Mouse (Mus musculus) natural killer cell, adult 2 months (primary cell): Measurements from ENCODE around the gene Gm17651.

Experiments used
- DNase-seq, 2 experiments: peaks; one replicate each; pipeline ENCODE4 v3.0.0; 2022; ENCODE audit warnings: low spot score in 2 of 2

Gene Gm17651

DNA sequence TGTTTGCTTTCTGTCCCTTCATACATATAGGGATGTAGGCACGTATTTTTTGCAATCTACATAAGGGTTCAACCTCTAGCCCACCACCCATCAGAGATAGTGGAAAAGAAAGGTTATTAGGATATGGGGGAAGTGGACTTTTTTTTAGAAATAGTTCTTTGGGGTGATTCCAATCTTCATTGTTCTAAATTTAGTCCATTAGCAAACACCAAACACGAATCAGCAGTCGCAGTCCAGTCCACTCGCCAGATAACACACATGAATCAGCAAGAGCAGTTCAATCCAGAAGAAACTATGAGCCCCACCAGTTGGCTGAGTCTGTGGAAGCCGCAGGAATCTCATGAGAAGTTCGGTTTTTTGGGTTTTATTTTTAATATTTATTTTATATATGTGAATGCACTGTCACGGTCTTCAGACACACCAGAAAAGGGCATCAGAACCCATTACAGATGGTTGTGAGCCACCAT is at the start of gene Gm17651:
TSS of gene Gm17651 (minus strand) at position 51 of the 467 bp plus-strand sequence.
- DNase-seq: no peak

DNA sequence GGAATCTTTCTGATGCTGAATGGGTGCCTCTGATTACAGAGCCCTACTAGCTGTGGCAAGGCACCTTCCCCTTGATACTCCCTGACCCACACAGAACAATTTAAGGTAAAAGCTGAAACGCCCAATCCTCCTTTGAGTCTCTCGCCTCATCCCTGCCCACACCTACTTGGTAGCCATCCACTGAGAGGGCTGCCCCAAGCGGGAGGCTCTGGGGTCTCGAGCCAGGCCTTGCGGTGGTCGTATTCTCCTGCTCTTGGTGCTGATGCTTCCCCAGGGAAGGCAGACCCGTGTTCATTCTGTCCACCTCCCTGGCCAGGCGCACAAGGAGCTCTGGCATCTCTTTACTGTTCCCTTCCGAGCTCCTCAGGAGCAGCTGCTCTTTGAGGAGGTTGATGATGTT is 44.6 kb upstream of the Gm17651 start:
- DNase-seq: no peak

DNA sequence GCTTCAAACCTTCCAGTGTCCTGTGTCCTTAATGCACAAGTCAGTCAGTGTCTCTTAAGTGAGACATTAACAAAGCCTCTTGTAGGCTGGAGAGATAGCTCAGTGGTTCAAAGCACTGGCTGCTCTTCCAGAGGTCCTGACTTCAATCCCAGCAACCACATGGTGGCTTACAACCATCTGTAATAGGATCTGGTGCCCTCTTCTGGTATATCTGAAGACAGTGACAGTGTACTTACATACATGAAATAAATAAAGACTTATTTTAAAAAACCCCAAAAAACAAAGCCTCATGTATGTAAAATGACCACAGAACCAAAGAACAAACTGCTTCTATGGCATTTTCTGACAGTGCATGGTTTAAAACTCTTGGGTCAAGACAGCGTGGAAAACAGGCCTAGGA is 41.4 kb upstream of the Gm17651 start:
- no peak for DNase-seq

DNA sequence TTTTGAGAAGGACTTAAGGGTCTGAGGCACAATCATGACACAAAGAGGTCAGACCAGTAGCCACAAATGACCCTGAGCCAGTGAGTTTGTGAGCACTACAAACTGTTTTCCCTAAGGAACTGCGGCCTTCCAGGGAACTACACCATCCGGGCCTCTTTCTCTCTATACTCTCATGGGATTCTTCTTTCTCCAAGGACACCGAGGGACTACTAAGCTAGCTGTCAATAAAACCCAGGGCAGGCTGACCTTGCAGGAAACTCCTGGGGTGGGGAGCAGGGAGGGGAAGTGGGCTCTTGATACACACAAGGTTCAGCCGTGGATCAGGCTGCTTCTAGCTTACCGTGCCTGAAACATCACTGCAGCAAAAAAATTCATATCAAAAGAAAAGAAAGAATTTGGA is 36.4 kb upstream of the Gm17651 start:
- no peak for DNase-seq

DNA sequence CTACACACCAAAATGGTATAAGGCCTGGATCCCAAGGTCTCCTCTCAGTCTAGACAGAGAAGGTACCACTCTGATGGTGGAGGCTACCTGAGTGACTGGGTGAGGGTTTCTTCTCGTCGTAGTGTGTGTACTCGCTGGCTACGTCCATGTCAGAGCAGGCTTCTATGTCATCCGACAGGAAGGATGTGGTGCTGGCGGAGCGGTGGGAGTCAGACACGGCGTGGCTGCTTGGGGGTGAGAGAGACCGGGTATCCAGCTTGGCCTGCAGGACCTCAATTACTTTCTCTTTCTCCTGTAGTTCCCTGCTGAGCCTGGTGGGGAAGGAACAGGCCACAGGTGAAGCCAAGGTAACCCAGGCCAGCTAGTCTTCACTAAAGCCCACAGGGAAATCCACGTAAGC is 35.6 kb upstream of the Gm17651 start:
- no peak for DNase-seq

DNA sequence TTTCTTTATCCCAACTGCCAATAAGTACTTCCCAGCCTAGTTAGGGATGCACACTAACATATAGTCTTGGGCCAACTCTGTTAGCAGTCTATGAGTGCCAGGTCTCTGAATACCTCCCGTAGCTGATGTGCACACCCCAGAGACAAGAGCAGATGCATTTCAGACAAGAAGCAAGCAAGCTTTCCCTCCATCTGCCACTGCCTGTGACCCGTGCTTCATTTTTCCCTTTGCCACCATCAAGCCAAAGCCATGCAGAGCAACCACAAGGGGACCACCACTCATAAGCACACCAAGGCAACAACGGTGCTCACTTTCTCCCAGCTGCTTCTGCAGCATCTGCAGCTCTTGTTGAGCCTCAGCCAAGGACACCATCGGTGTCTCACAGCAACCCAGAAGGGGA is 32.1 kb upstream of the Gm17651 start:
- no peak for DNase-seq

DNA sequence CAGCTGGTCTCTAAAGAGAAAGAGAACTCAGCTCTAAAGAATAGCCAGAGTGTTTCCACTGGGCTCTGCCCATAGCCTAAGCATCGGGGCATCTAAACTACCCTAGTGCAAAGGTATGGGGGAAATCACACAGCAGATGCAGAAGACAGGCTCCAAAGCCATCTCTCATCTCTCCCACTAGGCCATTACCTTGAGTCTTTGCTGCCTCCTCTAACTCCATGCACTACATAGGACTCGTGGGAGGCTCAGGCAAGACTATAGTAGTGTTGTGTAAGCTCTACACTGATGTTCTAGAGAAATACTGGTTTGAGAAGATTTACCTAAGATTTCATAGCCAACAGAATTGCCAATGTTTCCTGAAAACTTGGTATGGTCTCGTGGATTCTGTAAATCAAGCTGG is 31.0 kb upstream of the Gm17651 start:
- no peak for DNase-seq

DNA sequence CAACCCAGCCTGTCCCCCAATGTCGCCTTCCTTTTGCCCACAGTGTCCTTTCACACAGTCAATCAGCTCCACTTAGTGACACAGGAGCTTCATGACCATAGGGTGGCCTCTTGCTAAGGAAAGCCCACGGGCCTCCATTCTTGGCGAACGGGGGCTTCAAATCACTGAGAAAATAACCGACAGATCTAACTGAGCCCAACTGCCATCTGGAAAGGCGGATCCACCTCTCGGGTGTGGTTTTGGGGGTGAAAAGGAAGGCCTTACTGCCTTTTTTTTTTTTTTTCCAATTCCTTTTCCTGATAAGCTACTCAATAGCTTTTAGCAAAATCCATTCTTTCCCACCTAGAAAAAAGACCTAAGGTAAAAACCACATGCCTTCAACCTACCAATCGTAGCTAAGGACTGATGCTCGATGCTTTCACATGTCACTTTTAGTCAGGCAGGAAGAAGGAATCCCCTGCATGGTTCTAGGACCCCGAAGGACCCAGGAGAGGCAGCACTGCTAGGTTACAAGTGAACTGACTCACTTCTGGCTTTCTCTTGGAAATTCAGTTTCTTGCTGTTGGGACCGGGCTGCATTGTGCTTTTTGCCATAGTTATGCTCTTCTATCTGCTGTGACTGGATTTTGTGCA is 28.1 kb upstream of the Gm17651 start:
- DNase-seq: no peak

DNA sequence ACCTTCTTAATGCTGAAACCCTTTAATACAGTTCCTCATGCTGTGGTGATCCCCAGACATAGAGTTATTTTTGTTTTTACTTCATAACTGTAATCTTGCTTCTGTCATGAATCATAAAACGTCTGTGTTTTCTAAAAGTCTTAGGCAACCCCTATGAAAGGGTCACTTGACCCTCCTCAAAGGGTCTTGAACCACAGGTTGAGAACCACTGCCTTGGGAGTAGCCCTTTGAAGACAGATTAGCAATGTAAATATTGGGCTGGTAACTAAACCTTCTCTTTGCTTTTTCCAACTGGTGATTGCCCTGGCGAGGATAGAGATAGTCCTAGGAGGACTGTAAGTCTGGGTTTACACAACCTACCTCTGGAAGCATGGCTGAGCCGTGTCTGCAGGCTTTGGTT is 26.7 kb upstream of the Gm17651 start:
- no peak for DNase-seq

DNA sequence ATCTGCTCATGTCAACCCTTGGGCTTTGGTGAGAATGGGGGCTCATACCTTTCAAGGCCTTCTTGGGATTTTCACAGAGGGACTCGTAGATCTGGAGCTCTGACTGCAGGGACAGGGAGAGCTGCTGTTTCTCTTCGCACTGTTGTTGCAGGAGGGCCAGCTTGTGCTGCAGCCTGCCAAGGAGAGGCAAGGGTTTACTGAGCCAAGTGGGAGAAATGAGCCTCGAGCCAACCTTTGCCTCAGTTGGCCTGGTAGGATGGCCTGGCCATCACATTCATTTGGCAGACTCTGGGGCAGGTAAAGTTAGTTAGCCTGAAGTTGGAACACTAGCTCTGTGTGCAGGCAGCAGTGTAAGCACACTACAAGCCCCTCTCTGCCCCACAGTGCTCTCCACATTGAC is 24.6 kb upstream of the Gm17651 start:
- DNase-seq: no peak

DNA sequence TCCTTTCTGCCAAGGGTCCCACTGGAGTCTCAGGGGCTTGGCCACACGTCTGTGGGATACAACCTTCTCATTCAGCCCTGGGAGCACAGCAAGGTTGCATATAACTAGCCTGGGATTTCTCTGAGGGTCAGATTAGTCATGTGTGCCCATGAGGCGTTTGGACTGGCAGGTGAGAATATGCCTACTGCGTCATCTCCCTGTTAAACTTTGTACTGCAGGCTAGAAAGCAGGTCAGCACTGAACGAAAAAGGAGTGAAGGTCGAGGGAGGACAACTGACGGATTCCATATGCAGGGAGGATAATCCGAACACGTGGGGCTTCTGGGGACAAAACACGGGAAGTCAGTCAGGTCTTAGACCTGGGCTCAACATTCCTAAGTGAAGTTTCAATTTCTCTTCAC is 22.8 kb upstream of the Gm17651 start:
- no peak for DNase-seq

DNA sequence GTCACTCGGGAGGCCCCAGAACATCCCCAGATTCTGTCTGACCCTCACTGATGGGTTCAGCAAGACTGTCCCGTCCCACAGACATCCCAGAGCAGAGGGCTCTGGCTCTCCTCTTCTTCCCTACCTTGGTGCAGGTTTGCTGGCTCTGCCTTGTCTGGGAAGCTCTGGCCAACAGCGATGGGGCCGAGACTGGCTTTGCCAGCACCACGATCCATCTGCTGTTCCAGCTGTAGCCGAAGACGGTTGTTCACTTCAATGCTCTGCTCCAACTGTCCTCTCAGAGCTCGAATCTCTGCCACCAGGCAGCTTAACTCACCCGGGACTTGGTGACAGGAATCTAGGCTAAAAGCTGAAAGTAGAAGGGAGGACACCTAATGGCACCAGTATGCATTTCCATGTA is 22.4 kb upstream of the Gm17651 start:
- DNase-seq: no peak

DNA sequence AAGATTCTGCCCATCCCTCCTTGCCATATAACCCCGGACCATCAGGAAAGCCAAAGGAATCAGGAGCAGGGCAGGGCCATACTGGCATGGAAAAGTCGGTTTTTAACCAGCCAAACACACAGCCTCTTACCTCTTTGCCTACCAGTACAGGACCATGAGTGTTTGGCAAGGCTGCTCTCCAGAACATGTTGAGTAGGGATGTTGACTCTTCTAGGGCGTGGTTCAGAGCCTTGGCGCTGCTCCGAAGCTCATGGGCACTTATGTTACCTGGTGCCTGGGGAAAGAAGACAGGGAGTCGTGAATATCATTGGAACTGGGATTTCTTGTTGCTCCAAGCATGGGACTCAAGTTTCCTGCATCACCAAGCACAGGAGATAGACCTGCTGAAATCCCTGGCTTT is 19.3 kb upstream of the Gm17651 start:
- DNase-seq: no peak

DNA sequence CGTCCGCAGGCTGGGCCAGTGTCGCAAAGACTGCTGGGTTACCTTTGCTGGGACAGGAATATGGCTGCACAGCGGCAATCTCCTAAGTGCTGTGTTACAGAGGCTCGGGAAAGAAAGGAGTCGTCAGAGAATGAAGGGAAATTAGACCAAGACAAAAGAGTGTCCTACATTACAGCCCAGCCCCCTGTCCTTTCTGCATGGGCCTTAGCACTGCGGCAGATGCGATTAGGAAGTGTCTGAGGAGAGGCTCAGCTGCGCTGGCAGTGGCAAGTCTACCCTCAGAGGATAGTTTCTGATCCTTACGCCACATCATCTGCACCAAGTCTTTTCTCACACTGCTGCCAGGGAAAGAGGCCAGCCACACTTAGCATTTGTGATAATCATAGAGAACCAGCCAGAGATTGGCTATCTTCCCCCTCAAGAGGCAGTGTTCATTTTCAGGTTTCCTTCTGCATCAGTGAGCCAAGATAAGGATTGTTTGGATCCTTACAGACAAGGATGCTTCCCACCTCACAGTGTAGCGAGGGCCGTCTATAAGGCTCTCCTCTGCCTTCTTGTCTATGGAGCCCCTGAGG is 17.0 kb upstream of the Gm17651 start:
- no peak for DNase-seq

DNA sequence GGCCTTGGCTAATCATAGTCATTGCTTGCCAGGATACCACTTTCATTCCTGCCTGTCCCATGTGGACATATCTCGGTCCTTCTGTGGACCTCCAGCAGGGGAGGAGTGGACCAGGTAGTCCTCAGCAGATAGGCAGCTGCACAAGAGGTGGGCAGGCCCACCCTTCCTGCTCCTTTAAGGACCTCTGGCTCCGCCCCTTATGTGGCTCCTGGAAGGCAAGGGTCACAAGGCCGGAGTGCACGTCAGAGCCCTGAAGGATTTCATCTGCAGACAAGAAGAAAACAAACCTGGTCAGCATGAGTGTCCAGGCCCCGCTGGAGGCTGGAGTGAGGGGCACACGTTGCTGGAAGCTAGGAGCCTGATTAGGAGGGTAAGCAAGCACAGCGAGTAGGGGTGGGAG is 16.1 kb upstream of the Gm17651 start:
- no peak for DNase-seq

DNA sequence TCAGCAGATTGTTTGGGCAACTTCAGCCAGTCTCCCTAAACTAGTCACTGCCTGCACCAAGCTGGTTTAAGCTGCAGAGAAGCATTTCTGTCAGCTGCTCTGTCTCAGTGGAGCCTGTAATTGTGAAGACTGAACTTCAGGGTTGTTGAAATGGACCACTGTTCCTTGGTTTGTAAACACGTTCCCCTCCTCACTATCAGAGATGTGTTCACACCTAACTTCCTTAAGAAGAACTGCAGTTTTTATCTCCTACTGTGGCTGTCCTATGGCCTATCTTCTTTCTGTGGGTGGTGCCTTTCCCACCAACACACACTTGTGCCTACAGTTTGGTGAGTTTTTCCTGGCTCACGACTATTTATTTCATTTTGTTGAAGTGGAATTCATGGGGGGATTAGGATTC is 14.8 kb upstream of the Gm17651 start:
- DNase-seq: no peak

DNA sequence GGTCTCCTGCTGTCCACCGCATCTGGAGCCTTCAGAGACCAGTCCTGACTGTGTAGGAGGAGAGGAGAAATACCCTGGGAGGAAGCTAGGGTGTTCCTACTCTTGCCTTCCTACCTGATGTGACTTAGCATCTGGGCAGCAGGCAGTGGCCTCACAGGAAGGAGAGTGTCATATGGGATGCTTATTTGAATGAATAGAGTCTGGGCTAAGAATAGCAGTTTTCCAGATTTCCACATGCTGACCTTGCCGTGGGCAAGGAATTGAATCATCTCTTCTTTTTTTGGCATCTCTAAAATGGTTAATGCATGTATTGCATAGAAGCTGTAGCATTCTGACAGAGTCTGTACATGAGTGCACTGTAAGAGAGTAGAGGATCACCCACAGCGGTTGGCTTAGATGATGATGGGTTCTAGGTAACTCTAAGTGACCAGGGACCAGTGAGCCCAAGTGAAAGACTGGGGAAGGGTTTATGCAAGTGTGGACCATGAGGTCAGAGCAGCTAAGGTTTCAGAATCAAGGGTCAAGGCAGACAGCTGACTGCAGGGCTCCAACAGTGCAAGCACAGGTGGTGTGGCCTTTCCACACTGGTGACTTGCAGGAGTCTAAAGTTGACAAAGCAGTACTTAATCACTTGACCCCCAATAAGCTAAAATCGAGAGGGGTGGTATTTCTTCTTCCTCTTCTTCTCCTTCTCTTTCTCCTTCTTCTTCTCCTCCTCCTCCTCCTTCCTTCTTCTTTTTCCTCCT is 12.1 kb upstream of the Gm17651 start:
- no peak for DNase-seq

DNA sequence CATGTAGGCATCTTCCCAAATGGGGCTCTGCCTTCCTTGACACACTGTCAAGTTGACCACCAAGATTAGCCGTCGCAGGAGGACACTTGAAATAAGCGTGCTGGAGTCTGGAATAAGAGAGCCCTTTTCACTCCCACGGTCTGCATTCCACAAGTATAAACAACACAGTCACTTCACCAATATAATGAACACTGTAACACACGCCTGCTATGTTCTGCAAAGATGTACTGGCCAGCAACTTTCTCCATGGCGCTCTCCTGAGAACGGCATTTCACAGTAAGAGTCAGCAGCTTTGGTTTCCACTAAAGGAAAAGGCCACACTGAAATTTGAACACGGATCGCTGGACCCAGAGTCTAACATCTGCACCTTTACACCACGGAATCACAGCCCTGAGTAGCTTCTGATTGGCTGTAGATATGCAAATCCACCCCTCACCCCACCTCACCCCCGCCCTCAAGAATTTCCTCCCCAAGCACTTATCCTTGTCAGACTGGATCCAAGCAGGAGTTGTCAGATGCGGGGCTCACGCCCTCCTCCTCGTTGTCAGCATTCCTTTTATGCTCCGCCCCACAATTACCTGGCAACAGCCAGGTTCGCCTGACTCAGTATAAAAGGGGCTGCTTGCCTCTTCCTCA is 9.2 kb upstream of the Gm17651 start:
- no peak for DNase-seq

DNA sequence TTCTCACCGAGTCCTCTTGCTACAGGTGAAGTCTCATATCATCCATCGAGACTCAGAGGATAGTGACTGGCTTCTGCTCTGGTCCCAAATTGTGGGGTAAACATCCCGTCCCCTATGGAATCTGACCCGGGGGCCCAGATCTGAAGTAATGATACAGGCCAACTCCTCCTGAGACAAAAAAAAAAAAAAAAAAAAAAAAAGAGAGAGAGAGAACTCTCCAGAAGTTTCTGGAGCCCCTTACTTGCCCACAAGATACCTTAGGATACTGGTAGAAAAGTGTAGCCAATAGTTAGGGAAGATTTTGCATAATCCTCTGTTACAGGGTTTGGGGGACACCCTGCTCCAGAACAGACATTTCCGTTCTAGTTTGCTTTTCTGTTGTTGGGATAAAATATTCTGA is 8.1 kb upstream of the Gm17651 start:
- no peak for DNase-seq

DNA sequence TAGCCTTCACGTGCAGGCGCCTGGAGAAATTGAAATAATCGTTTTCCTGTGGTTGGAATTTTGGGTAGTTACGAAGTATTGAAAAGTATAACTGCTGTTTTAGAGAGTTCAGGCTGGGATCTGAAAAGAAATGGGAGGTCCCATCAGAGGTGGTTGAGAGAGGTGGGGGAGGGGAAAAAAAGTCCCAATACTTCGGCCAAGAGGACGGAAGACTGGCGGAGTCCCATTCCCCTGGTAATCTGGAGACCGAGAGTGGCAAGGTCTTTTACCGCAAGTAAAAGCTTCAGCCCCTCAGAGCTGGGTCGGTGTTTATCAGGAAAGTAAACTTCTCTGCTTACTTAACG is 7.6 kb upstream of the Gm17651 start:
- no peak for DNase-seq

DNA sequence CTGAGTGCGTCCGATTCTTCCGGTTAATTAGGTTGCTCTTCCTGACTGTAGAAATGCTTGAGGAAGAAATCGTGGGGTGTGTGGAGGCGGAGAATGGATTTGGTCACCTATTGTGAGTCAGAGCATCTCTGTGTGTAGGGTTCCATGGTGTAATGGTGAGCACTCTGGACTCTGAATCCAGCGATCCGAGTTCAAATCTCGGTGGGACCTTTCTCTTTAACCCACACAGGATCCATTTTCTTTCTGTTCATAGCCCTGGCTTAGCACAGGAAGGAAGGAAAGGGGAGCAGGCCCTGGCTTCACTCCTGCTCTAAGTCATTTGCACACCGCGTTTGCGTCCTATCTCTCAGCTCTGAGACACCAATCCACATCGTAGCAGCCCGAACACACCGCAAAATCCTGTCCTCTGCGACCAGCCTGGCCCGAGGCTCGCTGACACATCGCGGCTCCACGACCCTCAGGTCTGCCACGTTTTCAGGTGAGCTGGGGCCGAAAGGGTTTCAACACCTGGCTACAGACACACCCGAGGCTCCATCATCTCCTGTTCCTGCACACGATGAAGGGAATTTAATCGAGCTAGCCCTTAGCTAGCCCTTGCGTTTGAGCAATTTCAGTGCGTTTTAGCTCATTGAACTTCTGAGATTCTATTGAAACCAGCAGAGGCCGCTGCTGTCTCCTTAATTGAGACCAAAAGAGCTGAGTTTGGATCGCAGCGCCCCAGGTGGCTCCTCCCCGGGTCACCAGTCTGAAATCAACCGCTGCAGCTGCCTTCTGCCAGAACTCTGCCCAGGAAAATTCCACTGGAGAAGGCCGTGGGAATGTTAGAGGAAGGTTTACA is 7.0 kb upstream of the Gm17651 start:
- peak; percentile 57 to 74 for DNase-seq
